Comparison of ENCODE assay signal across 8 mouse cellular contexts in the genomic region with DNA sequence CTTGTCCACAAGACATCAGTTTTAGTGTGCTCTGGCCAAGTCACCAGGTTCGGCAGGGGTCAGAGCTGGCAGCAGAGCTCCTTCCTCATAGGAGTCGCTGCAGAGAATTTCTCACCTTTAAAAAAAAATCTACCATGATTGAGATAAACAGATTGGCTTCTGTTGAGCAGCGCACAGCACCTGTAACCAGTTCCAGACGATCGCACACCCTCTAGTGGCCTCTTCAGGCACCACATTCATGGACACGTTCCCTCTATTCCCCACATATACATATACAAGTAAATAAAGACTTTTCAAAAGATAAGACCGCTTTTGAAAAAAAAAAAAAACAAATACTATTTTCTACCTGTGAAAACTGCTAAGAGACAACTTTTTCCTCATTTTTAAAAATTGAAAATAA.
DNase-seq lines count a peak whose midpoint lies in the region; ATAC-seq and TF ChIP-seq lines count a peak whose summit lies in the region.

No protein-coding gene starts in this region.

- H3K4me3 ChIP-seq in layer of hippocampus, adult 2 months = no peak overlapping the region

- peak; percentile 47 to 69 for DNase-seq in left cerebral cortex, adult 18-20 months (ENCODE audit: low spot score in 2 of 2)
- DNase-seq in left cerebral cortex, adult 11 months (ENCODE audit: low spot score) = no peak
- peak; percentile 58 for DNase-seq in NIH3T3 (ENCODE audit: low read depth)
- DNase-seq in cerebellum, adult 8-10 months = peak; percentile 23
- DNase-seq in forelimb bud, embryonic 11.5 days (ENCODE audit: low read depth, low spot score) = peak; percentile 57
- peak; percentile 37 to 61 for DNase-seq in layer of hippocampus, adult 2 months (ENCODE audit: low spot score in 2 of 2)
- DNase-seq in thymus, postnatal 36 days = peak; percentile 41 to 47

- no peak overlapping the region for H3K27ac ChIP-seq in layer of hippocampus, adult 2 months

- TF ChIP-seq CTCF in layer of hippocampus, adult 2 months (conservative IDR thresholded peaks at IDR 0.05) = peak; percentile 83

- peak; percentile 86 for ATAC-seq in megakaryocyte-erythroid progenitor cell, adult 5-6 weeks (replicated peaks; ENCODE audit: low FRiP score, low TSS enrichment, poor library complexity, severe bottlenecking)
